Mouse (Mus musculus) spleen, postnatal 4 days (tissue): ENCODE results near the gene H2-Ob.
A peak's percentile ranks its signal among the peaks of the same experiment; 100 is the strongest.

Experiments
- DNase-seq, 2 experiments: peaks; one replicate each; pipeline ENCODE4 v3.0.0; 2022; ENCODE audit warnings: low spot score in 2 of 2

The H2-Ob gene

GRCm38 (mm10) chr17:34240916-34241315 lies 2.2 kb downstream of the H2-Ob start:
- peak; percentile 10 to 57 for DNase-seq

GRCm38 (mm10) chr17:34244656-34245055 lies 6.0 kb downstream of the H2-Ob start:
- DNase-seq = peak; percentile 7 to 30

- peak; percentile 12 to 43 for DNase-seq
Measured at GRCm38 (mm10) chr17:34247047-34247446, 8.3 kb downstream of the H2-Ob start.

GRCm38 (mm10) chr17:34248764-34249163 lies 10.1 kb downstream of the H2-Ob start:
- DNase-seq = peak in 1 of 2 experiments; percentile 57

- peak in 1 of 2 experiments; percentile 50 for DNase-seq
Measured at GRCm38 (mm10) chr17:34249361-34249760, 10.7 kb downstream of the H2-Ob start.

- DNase-seq = peak; percentile 41 to 70
Measured at GRCm38 (mm10) chr17:34249878-34250277, 11.2 kb downstream of the H2-Ob start.

- DNase-seq = peak in 1 of 2 experiments; percentile 53
Measured at GRCm38 (mm10) chr17:34251666-34252065, 13.0 kb downstream of the H2-Ob start.

- no peak for DNase-seq
Measured at GRCm38 (mm10) chr17:34256501-34256900, 17.8 kb downstream of the H2-Ob start.

- DNase-seq = peak; percentile 83 to 93
Measured at GRCm38 (mm10) chr17:34257594-34258375, 19.1 kb downstream of the H2-Ob start, which contains the start of gene H2-Ab1. H2-Ab1 (plus strand) TSS chr17:34257689.

GRCm38 (mm10) chr17:34260551-34260950 lies 21.8 kb downstream of the H2-Ob start:
- DNase-seq = no peak

GRCm38 (mm10) chr17:34261502-34261901 lies 22.8 kb downstream of the H2-Ob start:
- DNase-seq = peak; percentile 59 to 70

- peak; percentile 70 to 81 for DNase-seq
Measured at GRCm38 (mm10) chr17:34263068-34263467, 24.4 kb downstream of the H2-Ob start.

- DNase-seq = peak in 1 of 2 experiments; percentile 48
Measured at GRCm38 (mm10) chr17:34263811-34264371, 25.2 kb downstream of the H2-Ob start.

- peak in 1 of 2 experiments; percentile 33 for DNase-seq
Measured at GRCm38 (mm10) chr17:34264452-34265351, 26.0 kb downstream of the H2-Ob start.

- DNase-seq = no peak
Measured at GRCm38 (mm10) chr17:34268262-34268661, 29.6 kb downstream of the H2-Ob start.

GRCm38 (mm10) chr17:34268748-34269147 lies 30.0 kb downstream of the H2-Ob start:
- no peak for DNase-seq

- DNase-seq = no peak
Measured at GRCm38 (mm10) chr17:34269817-34270216, 31.1 kb downstream of the H2-Ob start.

- DNase-seq = no peak
Measured at GRCm38 (mm10) chr17:34270230-34270629, 31.5 kb downstream of the H2-Ob start.

GRCm38 (mm10) chr17:34270940-34271339 lies 32.2 kb downstream of the H2-Ob start:
- no peak for DNase-seq

- DNase-seq = no peak
Measured at GRCm38 (mm10) chr17:34272102-34272501, 33.4 kb downstream of the H2-Ob start.

- no peak for DNase-seq
Measured at GRCm38 (mm10) chr17:34280499-34281038, 41.9 kb downstream of the H2-Ob start.

GRCm38 (mm10) chr17:34281836-34282235 lies 43.1 kb downstream of the H2-Ob start:
- no peak for DNase-seq
